Mouse (Mus musculus): ENCODE data around the gene Vmn1r209. TPM values are rescaled to one million over a fixed set of nuclear protein-coding genes. Genes with fewer than 3 reads are reported as not detected.
"Not testable (repeated sequence)": the region's sequence is repeated elsewhere in the genome, so short reads cannot be mapped to it uniquely, and the experiment has no call there.

Gene Vmn1r209
- total RNA-seq (2021): not detected
- long read RNA-seq, experiment 1: 0 reads
- long read RNA-seq, experiment 2: 0 reads

DNA sequence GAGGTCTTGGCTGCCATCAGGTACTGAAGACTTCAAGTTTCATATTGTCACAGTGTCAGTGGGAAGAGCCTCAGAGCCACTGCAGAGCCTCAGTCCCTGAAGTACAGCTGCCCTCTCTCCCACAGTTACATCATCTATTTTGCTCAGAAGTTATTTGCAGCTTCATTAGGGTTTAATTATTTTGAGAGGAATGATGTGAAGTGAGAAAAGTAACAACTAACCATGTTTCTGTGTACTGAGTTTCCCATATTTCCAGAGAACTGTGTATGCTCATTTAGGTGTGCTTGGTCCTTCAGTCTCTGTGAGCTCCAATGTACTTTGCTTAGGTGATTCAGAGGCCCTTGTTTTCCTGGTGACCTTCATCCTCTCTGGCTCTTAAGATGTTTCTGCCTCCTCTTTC is at the start of gene Vmn1r209:
TSS of gene Vmn1r209 (minus strand) at position 101 of the 400 bp plus-strand sequence.
- DNase-seq (ENCODE audit: low spot score in 2 of 2): not testable (repeated sequence)

- no peak for DNase-seq (ENCODE audit: low spot score in 2 of 2)
Observed at GRCm38 (mm10) chr13:22857461-22857860, 48.0 kb upstream of the Vmn1r209 start, which contains the start of gene Vmn1r211. Gene Vmn1r211 (minus strand): TSS chr13:22857561.

GRCm38 (mm10) chr13:22854760-22855159 is 45.3 kb upstream of the Vmn1r209 start:
- no peak for DNase-seq (ENCODE audit: low spot score in 2 of 2)

- no peak for DNase-seq (ENCODE audit: low spot score in 2 of 2)
Observed at GRCm38 (mm10) chr13:22846798-22847197, 37.3 kb upstream of the Vmn1r209 start.

DNA sequence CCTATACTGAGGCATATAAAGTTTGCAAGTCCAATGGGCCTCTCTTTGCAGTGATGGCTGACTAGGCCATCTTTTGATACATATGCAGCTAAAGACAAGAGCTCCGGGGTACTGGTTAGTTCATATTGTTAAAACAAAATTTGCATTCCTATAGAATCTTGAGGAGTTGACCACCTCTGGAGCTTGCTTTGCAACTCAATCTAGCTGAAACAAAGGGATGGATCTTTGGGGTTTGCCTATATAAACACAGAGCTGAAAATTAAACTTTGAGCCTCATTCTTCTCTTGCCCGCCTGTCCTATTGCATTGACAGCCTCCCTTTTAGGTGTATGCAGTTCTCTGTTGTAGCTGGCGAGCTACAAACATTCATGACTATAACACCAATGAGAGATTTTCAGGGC is 34.8 kb upstream of the Vmn1r209 start:
- not testable (repeated sequence) for DNase-seq (ENCODE audit: low spot score in 2 of 2)

- DNase-seq (ENCODE audit: low spot score in 2 of 2): no peak
Observed at GRCm38 (mm10) chr13:22831248-22831647, 21.8 kb upstream of the Vmn1r209 start, which contains the start of gene Vmn1r210. Gene Vmn1r210 (minus strand): TSS chr13:22831348.

- DNase-seq (ENCODE audit: low spot score in 2 of 2): not testable (repeated sequence)
Observed at GRCm38 (mm10) chr13:22829395-22829794, 19.9 kb upstream of the Vmn1r209 start.

DNA sequence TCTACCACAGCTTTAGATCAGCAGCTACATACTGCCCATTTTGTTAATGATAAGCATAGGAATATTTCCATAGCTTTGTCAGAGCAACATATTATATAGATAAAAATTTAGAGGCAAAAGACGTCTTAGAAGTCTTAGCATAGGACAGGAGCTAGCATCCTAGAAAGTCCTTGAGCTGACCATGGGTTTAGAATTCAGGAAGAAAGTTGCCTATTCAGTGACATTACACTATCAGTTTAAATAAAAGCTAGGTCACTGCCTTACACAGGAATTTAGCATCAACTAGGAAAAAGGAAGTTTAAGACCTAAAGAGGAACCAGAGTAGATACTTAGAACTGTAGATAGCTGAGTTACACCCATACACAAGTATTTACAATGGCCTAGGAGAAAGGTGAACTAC is 12.1 kb upstream of the Vmn1r209 start:
- DNase-seq (ENCODE audit: low spot score in 2 of 2): not testable (repeated sequence)

DNA sequence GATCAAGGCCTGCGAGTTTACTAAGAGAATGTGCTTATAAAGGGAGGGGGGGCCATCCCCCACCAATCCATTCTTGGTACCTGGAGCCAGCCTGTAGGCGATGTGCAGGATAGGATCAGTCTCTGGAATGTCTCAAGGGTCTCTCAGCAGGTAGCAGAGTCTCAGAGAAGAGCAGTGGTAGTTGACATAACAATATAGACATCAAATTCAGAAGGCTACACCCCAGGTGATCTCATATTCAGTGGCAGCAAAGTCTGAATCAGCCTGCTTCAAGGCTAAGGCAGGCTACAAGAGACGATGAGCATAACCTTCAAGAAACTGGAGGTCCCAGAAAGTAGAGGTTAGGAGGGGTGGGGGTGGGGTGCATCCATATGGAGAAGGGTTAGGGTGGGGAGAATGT is 21.4 kb downstream of the Vmn1r209 start:
- DNase-seq (ENCODE audit: low spot score in 2 of 2): not testable (repeated sequence)

- not testable (repeated sequence) for DNase-seq (ENCODE audit: low spot score in 2 of 2)
Observed at GRCm38 (mm10) chr13:22784159-22784558, 25.3 kb downstream of the Vmn1r209 start.

GRCm38 (mm10) chr13:22777300-22777699 is 32.2 kb downstream of the Vmn1r209 start, which contains the start of gene Vmn1r208:
Gene Vmn1r208 (minus strand): TSS chr13:22777400.
- not testable (repeated sequence) for DNase-seq (ENCODE audit: low spot score in 2 of 2)

GRCm38 (mm10) chr13:22771592-22771991 is 37.9 kb downstream of the Vmn1r209 start:
- DNase-seq (ENCODE audit: low spot score in 2 of 2): not testable (repeated sequence)

Other genes with a start within 250 kb of the Vmn1r209 start
- not detected for gene Vmn1r205, start 216.7 kb downstream of the Vmn1r209 start, total RNA-seq (2021)
- gene Vmn1r206, start 185.4 kb downstream of the Vmn1r209 start, total RNA-seq (2021): not detected
- not detected for gene Vmn1r207-ps, start 80.1 kb downstream of the Vmn1r209 start, total RNA-seq (2021)
- not detected for gene Vmn1r208, start 32.3 kb downstream of the Vmn1r209 start, total RNA-seq (2021)
- gene Vmn1r210, start 21.7 kb upstream of the Vmn1r209 start, total RNA-seq (2021): not detected
- not detected for gene Vmn1r211, start 47.9 kb upstream of the Vmn1r209 start, total RNA-seq (2021)
- gene Vmn1r212, start 74.5 kb upstream of the Vmn1r209 start, total RNA-seq (2021): not detected
- gene Vmn1r213, start 198.0 kb upstream of the Vmn1r209 start, total RNA-seq (2021): not detected
- not detected for gene Vmn1r214, start 220.7 kb upstream of the Vmn1r209 start, total RNA-seq (2021)

All from gastrocnemius, postnatal 4 days (tissue).